In the genomic region with DNA sequence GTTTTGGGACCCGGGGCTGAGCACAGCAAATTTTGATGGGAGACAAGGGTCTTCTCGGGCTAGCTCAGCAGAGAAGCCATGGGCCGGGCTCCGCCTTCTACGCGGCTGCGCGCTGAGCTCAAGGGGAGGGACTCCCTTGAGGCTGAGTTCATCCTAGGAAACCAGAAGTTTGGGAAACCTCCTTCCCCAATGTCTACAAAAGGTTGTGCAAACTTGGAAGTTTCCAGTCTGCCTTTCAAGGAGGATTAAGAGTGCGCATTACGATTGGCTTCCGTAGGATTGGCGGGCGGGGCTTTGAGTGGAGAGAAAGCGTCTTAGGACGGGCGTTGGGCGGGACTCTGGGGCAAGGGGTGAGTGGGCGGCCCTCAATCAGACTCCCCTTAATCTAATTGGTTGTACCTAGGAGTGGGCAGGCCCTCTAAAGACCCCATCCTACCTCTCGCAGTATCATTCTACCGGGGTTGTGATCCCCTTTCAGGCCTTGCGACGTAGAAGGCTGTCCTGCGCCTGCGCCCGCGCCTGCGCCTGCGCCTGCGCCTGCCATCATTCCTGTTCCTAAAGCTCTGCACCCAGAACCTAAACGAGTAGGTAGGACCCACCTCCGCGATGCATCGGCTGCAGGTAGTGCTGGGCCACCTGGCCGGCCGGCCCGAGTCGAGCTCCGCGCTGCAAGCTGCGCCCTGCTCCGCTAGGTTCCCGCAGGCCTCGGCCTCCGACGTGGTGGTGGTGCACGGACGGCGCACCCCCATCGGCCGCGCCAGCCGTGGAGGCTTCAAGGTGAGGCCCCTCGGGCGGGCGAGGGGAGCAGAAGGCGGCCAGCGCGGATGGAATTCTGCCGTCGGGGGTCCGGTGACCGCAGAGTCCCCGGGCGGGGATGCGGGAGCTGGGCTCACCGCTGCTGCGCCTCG, we compare ENCODE assay signal across 8 mouse cellular contexts. TPM values are rescaled to one million over a fixed set of nuclear protein-coding genes. Genes with fewer than 3 reads are reported as not detected.
DNase-seq lines count a peak whose midpoint lies in the region; ATAC-seq lines count a peak whose summit lies in the region.

A gene (minus strand): TSS at position 503 of the 908 bp plus-strand sequence.

- peaks cover 52% of the 10 kb centered on the region for H3K79me2 ChIP-seq in macrophage (ENCODE audit: inconsistent target)

- no peaks in the 10 kb centered on the region for H3K9me3 ChIP-seq in hindbrain, embryonic 16.5 days (ENCODE audit: control insufficient read depth, low read length)

- DNase-seq in WW6 (ENCODE audit: low read depth, low spot score) = peak; percentile 96
- peak; percentile 73 to 80 for DNase-seq in cerebellum, postnatal 4 days (ENCODE audit: low spot score in 2 of 2)
- peak; percentile 97 for DNase-seq in gastrocnemius, adult 18-20 months (ENCODE audit: low spot score)
- peak; percentile 92 to 95 for DNase-seq in left cerebral cortex, adult 18-20 months (ENCODE audit: low spot score in 2 of 2)
- peak; percentile 98 for DNase-seq in right cerebral cortex, adult 18-20 months
- DNase-seq in urinary bladder, postnatal 10 days (ENCODE audit: low spot score) = peak; percentile 90

- H3K4me3 ChIP-seq in hindbrain, embryonic 16.5 days (ENCODE audit: low read length) = peak within 1 kb of the TSS; percentile 54
- peak within 1 kb of the TSS; percentile 77 for H3K4me3 ChIP-seq in macrophage (ENCODE audit: inconsistent target)

- H3K36me3 ChIP-seq in hindbrain, embryonic 16.5 days (ENCODE audit: control insufficient read depth, insufficient read depth, low read length) = peaks cover 14% of the 10 kb centered on the region
- peaks cover 45% of the 10 kb centered on the region; the same call in 1 of the 2 replicates for H3K36me3 ChIP-seq in macrophage (ENCODE audit: inconsistent target)

- peak; percentile 99 for ATAC-seq in hindbrain, embryonic 16.5 days

- under 1% methylated on average over 61 of the region's 68 CpGs for WGBS in hindbrain, embryonic 16.5 days
- under 1% methylated on average over 68 of the region's 68 CpGs for WGBS in macrophage (ENCODE audit: missing documents)

- peak within 1 kb of the TSS; percentile 72 for H3K4me2 ChIP-seq in hindbrain, embryonic 16.5 days (ENCODE audit: low read length)

- H3K4me1 ChIP-seq in hindbrain, embryonic 16.5 days (ENCODE audit: control insufficient read depth, insufficient read depth, low read depth, low read length) = peaks cover 24% of the 10 kb centered on the region

- H3K9ac ChIP-seq in hindbrain, embryonic 16.5 days (ENCODE audit: low read depth, low read length) = peak within 1 kb of the TSS; percentile 74

- H3K27me3 ChIP-seq in hindbrain, embryonic 16.5 days (replicated peaks; ENCODE audit: control insufficient read depth, insufficient read depth, low read length) = 0 out of 2 replicates have a peak, but pooled peaks cover 4% of the 10 kb centered on the region

- H3K27ac ChIP-seq in hindbrain, embryonic 16.5 days (ENCODE audit: low read depth, low read length) = peak within 1 kb of the TSS; percentile 81
- H3K27ac ChIP-seq in macrophage = peak within 1 kb of the TSS; percentile 93

RNA-seq across cellular contexts. Expression of the gene that starts here (rescaled TPM):
- total RNA-seq in gastrocnemius, adult 18-20 months (2021) = 1 to 10 TPM; 4.8 to 6.6 TPM
- polyA plus RNA-seq in hindbrain, embryonic 16.5 days (2015; fragmentation: Nextera tagmentation; extraction: Ambion mirVana) = 6.6 and 6.7 TPM in 2 replicates
- 1 to 10 TPM; 6.5 to 7.9 TPM for total RNA-seq in left cerebral cortex, adult 18-20 months (2021)
- total RNA-seq in macrophage (2018; cell fraction: chromatin; rRNA removed) = 100 to 1,000 TPM in 4 of 26 experiments, 10 to 100 TPM in 22; 26.6 to 127 (median 65.0) TPM
- total RNA-seq in macrophage (2018; cell fraction: cytosol; rRNA removed) = 100 to 1,000 TPM in 18 of 26 experiments, 10 to 100 TPM in 8; 74.1 to 201 (median 150) TPM
- 100 to 1,000 TPM in 17 of 26 experiments, 10 to 100 TPM in 9; 46.3 to 199 (median 114) TPM for total RNA-seq in macrophage (2018; cell fraction: nucleus; rRNA removed)
- 43.1 to 84.4 TPM (median 77.6 TPM) in 3 replicates for polyA plus RNA-seq in macrophage (2018)

Comparison
In these comparisons a context has a peak if more than half of its experiments do, and no peak if none do; other contexts are left out.
1. Peak in every context shown above with its lines: DNase-seq, ATAC-seq, H3K4me3 ChIP-seq and H3K27ac ChIP-seq.